Mouse (Mus musculus) cerebellum, adult 9-10 months (tissue): ENCODE results near the gene Tspan4.
"Not testable (repeated sequence)": the region's sequence is repeated elsewhere in the genome, so short reads cannot be mapped to it uniquely, and the experiment has no call there.

Experiments
- DNase-seq: peaks from one replicate; pipeline ENCODE4 v3.0.0; 2022

The Tspan4 gene

GRCm38 (mm10) chr7:141439140-141439679 lies 35.8 kb upstream of the Tspan4 start:
- DNase-seq: peak; percentile 71

- DNase-seq: peak; percentile 60
Observed at GRCm38 (mm10) chr7:141439811-141440210, 35.2 kb upstream of the Tspan4 start.

GRCm38 (mm10) chr7:141440613-141441012 lies 34.4 kb upstream of the Tspan4 start:
- peak; percentile 82 for DNase-seq

- DNase-seq: no peak
Observed at GRCm38 (mm10) chr7:141441460-141441859, 33.6 kb upstream of the Tspan4 start.

GRCm38 (mm10) chr7:141442199-141442598 lies 32.8 kb upstream of the Tspan4 start:
- no peak for DNase-seq

- peak; percentile 55 for DNase-seq
Observed at GRCm38 (mm10) chr7:141443081-141443821, 31.8 kb upstream of the Tspan4 start.

GRCm38 (mm10) chr7:141443828-141444237 lies 31.2 kb upstream of the Tspan4 start, which contains the start of gene Pidd1:
Gene Pidd1 (minus strand): TSS chr7:141444025.
- no peak for DNase-seq

GRCm38 (mm10) chr7:141446374-141446773 lies 28.7 kb upstream of the Tspan4 start:
- DNase-seq: not testable (repeated sequence)

GRCm38 (mm10) chr7:141447110-141447991 lies 27.7 kb upstream of the Tspan4 start, which contains the start of gene Rplp2:
Gene Rplp2 (plus strand): TSS chr7:141447370.
- DNase-seq: peak; percentile 94

- DNase-seq: no peak
Observed at GRCm38 (mm10) chr7:141451928-141452327, 23.1 kb upstream of the Tspan4 start.

- DNase-seq: no peak
Observed at GRCm38 (mm10) chr7:141453636-141454035, 21.4 kb upstream of the Tspan4 start.

- DNase-seq: peak; percentile 90
Observed at GRCm38 (mm10) chr7:141454967-141455551, 20.0 kb upstream of the Tspan4 start, which contains the start of gene Pnpla2. Gene Pnpla2 (plus strand): TSS chr7:141455198.

GRCm38 (mm10) chr7:141455610-141456314 lies 19.3 kb upstream of the Tspan4 start:
- DNase-seq: peak; percentile 84

GRCm38 (mm10) chr7:141456739-141457138 lies 18.3 kb upstream of the Tspan4 start:
- DNase-seq: no peak

GRCm38 (mm10) chr7:141457236-141457635 lies 17.8 kb upstream of the Tspan4 start:
- DNase-seq: no peak

- DNase-seq: peak; percentile 77
Observed at GRCm38 (mm10) chr7:141457986-141458660, 16.9 kb upstream of the Tspan4 start.

- DNase-seq: no peak
Observed at GRCm38 (mm10) chr7:141458661-141459060, 16.4 kb upstream of the Tspan4 start.

- peak; percentile 88 for DNase-seq
Observed at GRCm38 (mm10) chr7:141459301-141459711, 15.7 kb upstream of the Tspan4 start.

GRCm38 (mm10) chr7:141460001-141460390 lies 15.0 kb upstream of the Tspan4 start:
- DNase-seq: no peak

- no peak for DNase-seq
Observed at GRCm38 (mm10) chr7:141460391-141461113, 14.5 kb upstream of the Tspan4 start, which contains the start of gene Cracr2b. Gene Cracr2b (plus strand): TSS chr7:141461094.
